Mouse (Mus musculus): ENCODE results near the gene Cchcr1.

Cchcr1 gene

GRCm38 (mm10) chr17:35554761-35555397 lies 38.0 kb downstream of the Cchcr1 start:
- DNase-seq (ENCODE audit: low spot score): no peak

DNA sequence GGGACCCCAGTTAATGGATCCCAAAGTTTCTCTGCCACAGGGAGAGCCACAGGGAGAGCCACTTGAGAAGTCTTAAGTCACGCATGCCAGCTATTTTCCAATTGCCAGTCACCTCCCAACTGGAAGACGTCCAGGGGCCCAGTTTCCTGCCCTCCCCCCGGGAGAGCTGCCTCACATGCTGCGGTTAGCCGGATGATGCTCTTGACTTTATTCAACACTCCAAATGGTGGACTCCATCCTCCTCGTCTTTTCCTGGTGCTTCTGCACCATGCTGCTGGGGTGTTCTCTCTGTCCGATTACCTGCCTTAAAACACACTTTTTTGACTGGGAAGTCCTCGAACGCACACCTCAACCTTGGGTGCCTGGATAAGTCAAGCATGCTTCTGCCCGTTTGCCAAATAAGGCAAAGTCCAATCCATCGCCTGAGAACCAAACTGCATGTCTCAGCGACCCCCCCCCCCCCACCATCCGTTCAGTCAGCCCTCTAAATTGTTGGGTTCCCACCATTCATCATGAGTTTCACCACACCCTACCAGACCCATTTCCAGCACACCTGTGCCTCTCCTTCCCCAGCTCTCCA lies 39.4 kb downstream of the Cchcr1 start:
- DNase-seq (ENCODE audit: low spot score): no peak

- no peak for DNase-seq (ENCODE audit: low spot score)
These were observed 39.9 kb downstream of the Cchcr1 start for GRCm38 (mm10) chr17:35556812-35557211.

- no peak for DNase-seq (ENCODE audit: low spot score)
These were observed 40.5 kb downstream of the Cchcr1 start for GRCm38 (mm10) chr17:35557351-35557750.

- DNase-seq (ENCODE audit: low spot score): no peak
These were observed 41.3 kb downstream of the Cchcr1 start for GRCm38 (mm10) chr17:35558216-35558615.

GRCm38 (mm10) chr17:35567150-35567549 lies 50.2 kb downstream of the Cchcr1 start, which contains the start of gene 2300002M23Rik:
Gene 2300002M23Rik (plus strand): TSS chr17:35567450.
- DNase-seq (ENCODE audit: low spot score): no peak

- no peak for DNase-seq (ENCODE audit: low spot score)
These were observed 50.9 kb downstream of the Cchcr1 start for GRCm38 (mm10) chr17:35567767-35568166.

DNA sequence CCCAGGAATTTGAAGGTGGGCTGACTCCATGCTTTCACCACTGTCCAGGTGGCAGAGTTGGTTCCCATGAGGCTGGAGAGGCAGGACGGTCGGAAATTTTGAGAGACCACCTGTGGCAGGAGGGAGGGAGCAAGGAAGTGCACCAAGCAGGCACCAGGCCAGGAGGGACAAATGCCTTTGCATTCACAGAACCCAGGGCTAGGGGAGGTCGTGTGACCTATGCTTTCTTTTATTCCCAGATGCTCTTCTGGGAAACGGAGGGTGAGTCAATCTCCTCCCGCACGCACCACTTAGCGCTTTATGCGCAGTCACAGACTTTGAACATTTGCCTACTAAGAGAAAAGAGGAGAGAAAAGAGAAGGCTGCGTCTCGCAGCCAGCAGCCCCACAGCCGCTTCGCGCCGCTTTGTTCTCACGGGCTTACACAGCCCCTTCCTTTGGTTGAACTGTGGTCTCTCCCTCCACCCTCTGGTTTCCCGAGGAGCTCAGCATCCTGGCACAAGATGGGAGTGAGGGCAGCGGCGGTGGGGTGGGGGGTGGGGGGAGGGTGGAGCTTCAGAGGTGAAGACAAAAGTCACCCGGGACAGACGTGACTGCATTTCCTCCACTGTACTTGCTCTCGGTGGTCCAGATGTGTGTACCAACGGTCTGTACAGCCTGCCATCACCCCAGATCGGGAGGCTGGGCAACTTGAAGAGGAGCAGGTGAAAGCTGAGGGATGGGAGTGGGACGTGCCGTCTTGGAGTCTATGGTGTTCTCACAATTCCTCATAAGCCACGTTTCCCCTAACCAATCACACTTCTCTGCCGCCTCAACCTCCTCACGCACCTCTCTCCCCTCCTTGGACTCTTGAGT lies 52.4 kb downstream of the Cchcr1 start:
- DNase-seq (ENCODE audit: low spot score): no peak

DNA sequence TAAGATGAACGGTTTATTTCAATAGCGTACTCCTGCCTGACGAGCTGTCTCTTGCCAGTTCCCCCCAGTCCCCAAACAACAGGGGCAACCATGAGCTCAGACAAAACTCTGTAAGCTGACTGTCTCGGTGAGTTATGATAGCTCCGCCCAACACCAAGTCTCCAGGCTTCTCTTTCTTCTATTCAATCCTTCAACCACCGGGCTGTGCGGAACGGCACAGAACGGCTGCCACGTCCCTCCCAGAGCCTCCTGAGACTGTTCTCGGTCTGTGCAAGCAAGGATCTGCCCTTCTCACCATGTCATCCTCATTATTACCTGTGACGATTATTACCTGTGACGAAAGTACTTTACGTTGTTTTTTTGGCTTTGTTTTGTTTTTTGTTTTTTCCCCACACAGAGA lies 53.9 kb downstream of the Cchcr1 start:
- no peak for DNase-seq (ENCODE audit: low spot score)

DNA sequence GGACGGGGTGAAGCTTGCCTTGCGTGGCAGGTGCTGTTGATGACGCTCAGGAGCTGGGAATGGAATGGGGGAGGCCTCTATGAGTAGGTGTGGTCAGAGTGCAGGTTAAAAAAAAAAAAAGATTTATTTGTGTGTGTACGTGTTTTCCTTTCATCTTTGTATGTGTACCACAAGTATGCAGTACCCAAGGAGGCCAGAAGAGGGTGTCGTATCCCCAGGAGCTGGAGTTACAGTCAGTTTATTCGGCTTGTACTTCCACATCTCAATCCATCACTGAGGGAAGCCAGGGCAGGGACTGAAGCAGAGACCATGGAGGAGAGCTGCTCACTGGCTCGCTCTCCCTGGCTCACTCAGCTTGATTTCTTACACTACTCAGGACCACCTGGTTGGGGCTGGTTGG lies 54.6 kb downstream of the Cchcr1 start:
- DNase-seq (ENCODE audit: low spot score): no peak

DNA sequence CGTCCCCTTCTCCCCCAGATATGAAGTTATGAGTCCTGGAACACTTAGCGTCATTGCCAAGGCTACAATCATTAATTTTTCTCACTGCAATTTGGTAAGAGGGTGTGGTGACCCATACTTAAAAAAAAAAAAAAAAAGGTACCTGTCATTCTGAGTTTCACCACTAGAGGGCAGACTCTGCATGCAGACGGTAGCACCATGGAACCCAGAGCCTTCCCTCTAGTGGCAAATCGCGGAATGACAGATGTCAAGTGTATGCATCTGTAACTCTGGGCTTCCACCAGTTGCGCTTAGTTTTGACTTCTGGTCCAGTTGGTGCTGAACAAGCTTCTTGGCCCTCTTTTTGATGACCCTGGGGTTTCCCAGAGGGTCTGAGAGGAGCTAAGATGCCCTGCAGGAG lies 61.3 kb downstream of the Cchcr1 start:
- DNase-seq (ENCODE audit: low spot score): peak; percentile 48
